Mouse (Mus musculus) adrenal gland, postnatal 14 days (tissue): ENCODE results near the gene Dnase1l2. TPM values are rescaled to one million over a fixed set of nuclear protein-coding genes. Genes with fewer than 3 reads are reported as not detected.

Experiments
- DNase-seq: peaks from one replicate; pipeline ENCODE4 v3.0.0; 2021; ENCODE audit warnings: mixed read lengths
- total RNA-seq: library from RNA; stranded (reverse); gene quantifications from 2 replicates; pipeline ENCODE4 v1.2.3, GENCODE M21; 2021

Gene Dnase1l2
- total RNA-seq, 1 experiment from 2014 or later = 1.8 TPM

GRCm38 (mm10) chr17:24472512-24472911 lies 29.6 kb upstream of the Dnase1l2 start:
- DNase-seq = peak; percentile 88

GRCm38 (mm10) chr17:24470701-24471527 lies 28.0 kb upstream of the Dnase1l2 start:
- DNase-seq = peak; percentile 67

DNA sequence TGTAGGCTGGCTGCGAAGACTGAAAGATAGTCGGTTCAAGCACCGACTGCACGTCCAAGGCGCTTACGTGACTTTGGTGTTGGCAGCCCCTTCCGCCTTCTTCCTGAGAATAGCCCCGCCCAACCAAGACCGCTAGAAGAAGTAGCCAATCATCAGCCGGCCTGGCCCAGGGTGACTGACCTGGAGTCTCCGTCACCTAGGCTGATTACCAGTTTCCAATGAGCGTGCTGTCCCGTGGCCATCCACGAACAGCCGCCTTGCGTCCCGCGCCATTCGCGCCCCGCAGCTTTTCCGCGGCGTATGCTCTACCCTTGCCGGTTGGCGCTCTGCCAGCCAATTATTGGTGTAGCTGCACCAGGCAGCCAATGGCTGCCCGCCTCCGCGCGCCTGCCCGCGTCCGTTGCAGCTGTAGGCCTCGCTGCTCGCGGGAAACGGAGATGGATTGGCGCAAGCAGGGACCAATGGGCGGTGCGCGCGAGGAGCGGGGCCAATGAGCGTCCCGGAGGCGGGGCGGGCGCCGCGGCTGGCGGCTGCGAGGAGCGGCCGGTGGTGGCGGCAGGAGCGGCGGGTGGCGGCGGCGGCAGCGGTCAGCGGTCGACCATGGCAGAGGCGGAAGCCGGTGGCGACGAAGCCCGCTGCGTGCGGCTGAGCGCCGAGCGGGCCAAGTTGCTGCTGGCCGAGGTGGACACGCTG lies 27.2 kb upstream of the Dnase1l2 start, which contains the start of the genes E4f1 and Pgp:
TSS of gene E4f1 (minus strand) at position 404 of the 693 bp plus-strand sequence.
TSS of gene Pgp (plus strand) at position 483 of the 693 bp plus-strand sequence.
- DNase-seq = peak; percentile 99

DNA sequence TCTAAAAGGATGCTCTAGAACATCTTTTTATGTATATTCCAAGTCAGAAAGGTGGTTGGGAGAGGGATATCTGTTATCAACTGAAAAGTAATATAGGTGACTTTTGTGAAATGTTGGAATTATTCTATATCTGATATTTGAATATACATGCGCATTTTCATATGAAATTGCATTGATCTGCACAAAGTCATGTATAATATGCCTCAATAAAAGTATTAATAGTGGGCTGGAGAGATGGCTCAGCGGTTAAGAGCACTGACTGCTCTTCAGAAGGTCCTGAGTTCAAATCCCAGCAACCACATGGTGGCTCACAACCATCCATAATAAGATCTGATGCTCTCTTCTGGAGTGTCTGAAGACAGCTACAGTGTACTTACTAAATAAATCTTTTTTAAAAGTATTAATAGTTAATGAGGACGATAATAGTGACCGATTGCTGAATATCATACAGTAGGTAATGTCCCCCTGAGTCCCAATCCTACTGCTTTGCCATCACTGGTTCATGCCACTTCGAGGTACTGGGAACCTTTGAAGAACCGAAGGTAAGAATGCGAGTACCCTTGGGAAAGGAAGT lies 26.5 kb upstream of the Dnase1l2 start:
- DNase-seq = no peak

DNA sequence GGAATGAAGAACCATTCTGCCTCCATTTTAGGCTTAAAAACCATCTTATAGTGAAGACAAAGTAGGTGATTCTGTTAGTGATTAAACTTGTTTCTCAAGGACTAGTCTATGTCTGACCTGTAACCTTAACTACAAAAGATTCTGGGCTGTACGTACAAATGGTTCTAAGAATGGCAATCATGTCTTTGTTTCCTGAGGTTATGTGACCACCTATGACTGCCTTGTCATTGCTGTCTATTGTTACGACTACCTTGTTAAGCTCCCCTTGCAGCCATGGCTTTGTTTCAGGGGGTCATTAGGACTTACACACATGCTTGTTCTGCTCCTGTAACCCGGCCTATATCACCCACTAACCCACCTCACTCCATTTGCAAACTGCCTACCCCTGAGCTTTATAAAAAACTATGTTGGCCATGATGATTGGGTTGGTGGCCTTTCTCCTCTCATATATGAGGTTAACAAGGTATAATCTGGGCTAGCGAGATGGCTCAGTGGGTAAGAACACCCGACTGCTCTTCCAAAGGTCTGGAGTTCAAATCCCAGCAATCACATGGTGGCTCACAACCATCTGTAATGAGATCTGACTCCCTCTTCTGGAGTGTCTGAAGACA lies 25.8 kb upstream of the Dnase1l2 start:
- no peak for DNase-seq

DNA sequence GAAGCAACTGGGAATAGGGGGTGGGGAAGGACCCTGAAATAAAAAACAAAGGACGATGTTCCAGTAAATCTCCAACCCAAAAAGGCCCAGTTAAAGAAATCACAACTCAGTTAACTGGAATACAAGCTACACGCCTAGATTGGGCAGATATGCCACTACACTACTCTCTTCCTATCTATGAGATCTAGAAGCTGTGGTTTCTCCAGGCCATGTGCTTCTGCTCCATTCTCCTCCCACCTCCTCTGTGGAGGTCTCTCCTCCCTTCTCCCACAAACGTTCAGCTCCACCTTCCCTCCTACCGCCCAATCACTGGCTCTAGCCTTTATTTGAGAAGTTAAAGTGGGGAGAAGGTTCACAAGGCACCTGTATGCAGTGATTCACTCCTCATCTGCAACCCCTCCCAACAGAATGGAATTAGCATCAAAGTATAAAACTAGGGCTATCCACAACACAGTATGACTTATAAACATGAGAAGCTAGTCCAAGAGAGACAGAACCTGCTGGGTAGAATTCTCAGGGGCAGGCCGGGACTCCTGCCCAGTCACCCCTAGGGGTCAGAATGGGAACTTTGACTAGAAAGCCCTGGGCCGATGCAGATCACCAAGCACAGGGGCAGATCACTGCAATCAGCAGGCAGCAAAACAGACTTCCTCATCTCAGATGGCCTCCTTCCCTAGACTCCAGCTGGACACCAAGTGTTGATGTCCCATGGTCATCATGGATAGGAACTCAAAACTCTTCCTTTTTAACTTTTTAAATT lies 20.6 kb upstream of the Dnase1l2 start:
- DNase-seq = no peak

DNA sequence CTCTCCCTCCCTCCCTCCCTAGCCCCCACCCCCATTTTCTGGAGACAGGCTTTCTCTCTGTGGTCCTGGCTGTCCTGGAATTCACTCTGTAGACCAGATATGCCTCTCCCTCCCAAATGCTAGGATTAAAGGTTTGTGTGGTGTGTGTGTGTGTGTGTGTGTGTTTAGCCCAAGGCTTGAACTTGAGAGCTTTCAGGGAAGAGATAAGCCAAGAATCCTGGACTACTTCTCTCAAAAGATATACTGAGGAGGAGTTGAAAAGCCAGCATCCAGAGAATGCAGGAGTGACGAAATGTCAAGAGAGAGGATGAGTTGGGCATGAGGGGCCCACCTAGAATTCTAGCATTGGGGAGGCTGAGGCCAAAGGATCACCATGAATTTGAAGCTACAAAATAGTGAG lies 20.0 kb upstream of the Dnase1l2 start:
- DNase-seq = no peak

DNA sequence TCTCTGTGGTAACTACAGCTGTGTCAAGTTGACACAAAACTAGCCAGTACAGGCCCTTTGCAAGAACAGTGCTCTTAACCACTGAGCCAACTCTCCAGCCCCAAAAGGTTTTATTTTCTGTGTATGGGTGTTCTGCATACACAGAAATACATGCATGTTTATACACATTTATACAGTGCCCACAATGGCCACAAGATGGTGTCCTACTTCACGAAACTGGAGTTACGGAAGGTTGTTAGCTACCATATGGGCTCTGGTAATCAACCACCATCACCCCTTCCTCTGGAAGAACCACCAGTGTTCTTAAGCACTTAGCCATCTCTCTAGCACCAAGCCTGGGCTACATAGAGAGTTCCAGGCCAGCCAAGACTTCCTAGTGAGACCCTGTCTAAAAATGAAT lies 18.7 kb upstream of the Dnase1l2 start:
- DNase-seq = peak; percentile 46

DNA sequence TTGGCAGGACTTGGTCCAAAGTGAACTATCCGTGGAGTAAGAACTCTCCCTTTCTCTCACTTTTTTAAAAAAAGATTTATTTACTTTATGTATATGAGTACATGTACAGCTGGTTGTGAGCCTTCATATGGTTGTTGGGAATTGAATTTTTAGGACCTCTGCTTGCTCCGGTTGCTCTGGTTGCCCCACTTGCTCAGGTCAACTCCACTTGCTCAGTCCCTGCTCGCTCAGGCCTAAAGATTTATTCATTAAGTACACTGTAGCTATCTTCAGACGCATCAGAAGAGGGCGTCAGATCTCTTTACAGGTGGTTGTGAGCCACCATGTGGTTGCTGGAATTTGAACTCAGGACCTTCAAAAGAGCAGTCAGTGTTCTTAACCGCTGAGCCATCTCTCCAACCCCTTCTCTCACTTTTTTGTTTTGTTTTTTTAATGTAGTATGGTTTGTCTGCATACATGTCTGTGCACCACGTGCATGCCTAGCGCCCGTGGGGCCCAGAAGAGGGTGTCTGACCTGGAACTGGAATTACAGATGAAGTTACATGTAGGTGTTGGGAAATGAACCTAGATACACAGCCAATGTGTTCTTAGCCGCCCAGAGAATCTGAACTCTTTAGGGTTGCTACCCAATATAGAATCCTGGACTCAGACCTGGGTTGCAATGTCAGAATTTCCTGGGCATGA lies 12.8 kb upstream of the Dnase1l2 start:
- peak; percentile 2 for DNase-seq

GRCm38 (mm10) chr17:24454756-24455522 lies 12.0 kb upstream of the Dnase1l2 start:
- DNase-seq = peak; percentile 100

- DNase-seq = no peak
These were observed 11.4 kb upstream of the Dnase1l2 start for GRCm38 (mm10) chr17:24454218-24454755.

GRCm38 (mm10) chr17:24453372-24453771 lies 10.5 kb upstream of the Dnase1l2 start:
- DNase-seq = peak; percentile 12

DNA sequence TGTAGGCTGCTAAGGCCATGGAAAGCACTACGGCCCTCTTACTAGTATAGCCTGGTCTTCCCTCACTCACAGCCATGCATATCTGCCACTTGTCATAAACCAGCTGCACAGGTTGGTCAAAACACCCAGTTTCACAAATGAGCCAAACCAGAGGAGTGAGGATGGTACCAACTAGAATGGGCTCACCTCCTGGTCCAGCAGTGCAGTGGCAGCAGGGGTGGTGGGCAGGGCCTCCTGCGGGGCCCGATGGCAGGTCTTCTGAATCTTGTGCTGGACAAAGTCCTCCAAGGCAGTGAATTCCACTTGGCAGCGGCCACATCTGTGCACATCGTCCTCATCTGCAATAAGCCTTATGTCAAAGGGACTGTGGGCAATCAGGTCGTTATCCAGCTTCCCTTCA lies 8.3 kb upstream of the Dnase1l2 start:
- DNase-seq = no peak

DNA sequence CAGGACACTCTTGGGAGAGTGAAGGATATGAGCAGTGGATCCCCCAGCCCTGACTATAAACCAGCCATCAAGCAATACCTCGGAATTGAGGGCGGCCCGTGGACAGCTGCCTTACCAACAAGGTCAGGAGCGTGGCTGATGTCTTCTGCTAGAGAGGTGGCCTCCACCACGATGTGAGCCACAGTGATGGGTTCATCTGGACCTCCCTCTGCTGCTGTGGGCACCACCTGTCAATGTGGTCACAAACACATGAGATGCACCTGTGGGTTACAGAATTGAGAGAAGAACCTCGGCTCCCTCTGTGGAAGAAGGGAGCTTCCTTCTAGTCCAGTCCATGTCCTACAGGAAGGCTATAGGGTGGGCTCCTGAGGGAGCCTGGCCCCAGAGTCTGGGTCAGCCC lies 6.6 kb upstream of the Dnase1l2 start:
- no peak for DNase-seq

GRCm38 (mm10) chr17:24446590-24446989 lies 3.7 kb upstream of the Dnase1l2 start:
- DNase-seq = no peak

GRCm38 (mm10) chr17:24443409-24443808 lies 504 bp upstream of the Dnase1l2 start:
- DNase-seq = no peak

GRCm38 (mm10) chr17:24442107-24442506 lies 798 bp downstream of the Dnase1l2 start:
- no peak for DNase-seq

DNA sequence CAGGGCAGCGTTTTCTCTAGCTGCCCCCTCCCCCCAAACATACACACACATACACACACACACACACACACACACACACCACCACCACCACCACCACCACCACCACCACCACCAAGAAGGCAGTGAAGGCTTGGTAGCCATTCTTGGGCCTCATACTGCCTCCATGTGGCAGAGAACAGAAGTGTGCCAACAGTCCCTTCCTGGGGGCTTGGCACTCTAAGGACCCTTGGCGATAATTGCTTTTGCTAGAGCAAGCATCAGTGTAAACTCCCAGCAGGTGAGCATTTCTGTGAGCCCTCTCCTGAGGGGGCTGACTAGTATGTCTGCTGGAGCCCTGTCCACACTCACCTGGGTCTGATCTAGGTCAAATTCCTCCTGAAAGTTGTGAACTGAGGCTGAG lies 1.8 kb downstream of the Dnase1l2 start:
- DNase-seq = no peak

DNA sequence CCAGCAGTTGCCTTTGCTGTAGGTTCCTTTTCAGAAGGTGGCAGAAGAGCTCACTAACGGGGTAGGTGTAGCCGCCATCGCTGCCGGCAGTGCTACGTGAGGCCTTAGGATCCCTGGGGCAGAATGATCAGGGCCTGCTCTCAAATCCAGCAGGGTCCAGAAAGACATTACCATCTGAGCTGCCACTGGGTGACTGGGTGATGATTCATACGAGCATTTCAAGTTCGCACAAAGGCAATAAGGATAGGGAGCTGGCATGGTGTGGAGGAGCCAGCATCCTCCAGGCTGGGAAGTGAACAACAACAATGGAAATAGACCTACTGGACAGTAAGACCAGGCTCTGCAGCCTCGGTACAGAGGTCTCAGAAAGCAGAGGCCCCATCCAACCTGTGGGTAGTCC lies 2.5 kb downstream of the Dnase1l2 start:
- peak; percentile 27 for DNase-seq

- DNase-seq = no peak
These were observed 5.9 kb downstream of the Dnase1l2 start for GRCm38 (mm10) chr17:24437016-24437415.
